Mouse (Mus musculus) MEL-GATA-1-ER (cell line): ENCODE measurements around the gene Ogg1.

Experiments
- DNase-seq: peaks from one replicate; pipeline ENCODE4 v3.0.0-alpha.2; 2012; ENCODE audit warnings: low read depth; ENCODE audit errors: extremely low read depth

The Ogg1 gene

DNA sequence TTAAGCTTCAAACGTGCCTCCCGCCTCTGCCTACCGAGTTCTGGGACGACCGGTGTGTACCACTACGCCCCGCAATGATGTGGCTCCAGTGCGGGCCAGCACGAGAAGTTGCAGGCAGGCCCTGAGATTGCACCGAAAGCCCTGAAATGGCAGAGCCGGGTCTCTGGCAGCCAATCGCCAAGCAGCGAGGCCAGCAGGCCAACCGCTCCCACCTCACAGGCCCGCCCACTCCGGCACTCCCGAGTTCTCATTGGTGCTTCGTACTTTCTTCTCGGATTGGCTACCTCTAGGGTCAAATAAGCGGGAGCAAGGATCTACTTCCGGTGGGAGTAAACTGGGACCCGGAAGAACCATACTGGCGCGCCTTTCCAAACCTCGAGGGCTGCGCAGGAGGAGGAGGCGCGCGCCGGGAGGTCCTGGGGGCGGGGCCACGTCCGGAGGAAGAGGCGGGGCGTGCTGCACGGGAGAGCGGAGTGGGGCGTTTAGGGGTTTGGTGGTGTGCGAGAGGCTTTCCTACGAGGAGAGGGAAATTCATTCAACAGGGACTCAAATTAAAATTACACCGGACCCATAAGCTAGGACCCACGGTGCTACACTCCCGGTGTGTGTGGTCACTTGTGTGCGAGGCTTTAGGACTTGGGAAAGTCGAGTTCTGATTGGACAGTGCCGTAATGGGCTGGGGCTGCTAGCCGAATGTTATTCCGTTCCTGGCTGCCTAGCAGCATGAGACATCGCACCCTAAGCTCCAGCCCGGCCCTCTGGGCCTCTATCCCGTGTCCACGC, at the start of gene Ogg1:
TSS of gene Ogg1 (plus strand) at position 440 of the 783 bp plus-strand sequence.
- DNase-seq, result peak; percentile 99

DNA sequence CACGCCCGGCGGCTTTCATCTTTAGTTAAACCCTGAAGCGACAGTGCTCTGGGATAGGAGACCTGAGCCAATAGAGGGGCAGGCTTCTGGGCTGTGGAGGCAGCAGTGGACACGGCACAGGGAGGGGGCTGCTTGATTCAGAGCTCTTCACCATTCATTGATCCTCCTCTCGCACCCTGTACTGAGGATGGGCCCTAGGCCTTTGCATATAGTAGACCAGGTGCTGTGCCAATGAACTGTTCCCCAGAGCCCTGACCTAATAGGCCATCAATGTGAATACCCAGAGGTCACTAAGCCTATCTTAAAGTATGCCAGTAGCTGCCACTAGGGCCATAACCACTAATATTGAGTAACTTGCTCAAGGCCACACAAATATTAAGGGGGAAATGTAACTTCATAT, 45.1 kb upstream of the Ogg1 start:
- DNase-seq, result no peak

DNA sequence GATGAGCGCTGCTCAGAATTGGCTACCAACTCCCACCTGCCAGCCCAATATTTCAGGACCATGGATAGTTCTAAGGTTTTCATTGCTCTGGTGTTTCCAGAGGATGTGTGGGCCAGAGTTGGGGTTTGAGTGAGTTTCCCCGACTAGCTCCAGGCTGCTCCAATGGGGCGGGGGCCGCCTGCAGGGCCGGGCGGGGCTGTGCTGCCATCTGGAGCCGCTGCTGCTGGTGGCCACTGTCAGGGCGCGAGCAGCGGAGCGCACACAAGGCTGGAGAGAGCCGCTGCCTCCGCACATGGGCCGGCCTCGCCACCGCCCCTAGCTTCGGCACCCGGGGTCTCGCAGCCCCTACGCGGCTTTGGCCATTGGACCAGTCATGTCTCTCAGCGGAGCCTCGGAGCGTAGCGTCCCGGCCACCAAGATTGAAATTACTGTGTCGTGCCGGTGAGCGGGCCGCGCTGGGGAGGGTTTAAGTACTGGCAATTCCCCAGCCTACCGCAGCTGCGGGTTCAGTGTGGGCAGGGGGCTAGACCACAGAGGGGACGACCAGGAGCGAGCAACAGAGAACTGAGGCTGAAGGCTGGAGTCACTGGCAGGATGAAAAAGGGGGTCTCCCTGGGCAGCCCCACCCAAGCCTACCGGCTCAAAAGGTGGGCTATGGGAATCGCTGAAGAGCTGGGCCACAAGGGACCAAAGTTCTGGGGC, 44.5 kb upstream of the Ogg1 start, which contains the start of gene Cpne9:
TSS of gene Cpne9 (plus strand) at position 207 of the 702 bp plus-strand sequence.
- no peak for DNase-seq

DNA sequence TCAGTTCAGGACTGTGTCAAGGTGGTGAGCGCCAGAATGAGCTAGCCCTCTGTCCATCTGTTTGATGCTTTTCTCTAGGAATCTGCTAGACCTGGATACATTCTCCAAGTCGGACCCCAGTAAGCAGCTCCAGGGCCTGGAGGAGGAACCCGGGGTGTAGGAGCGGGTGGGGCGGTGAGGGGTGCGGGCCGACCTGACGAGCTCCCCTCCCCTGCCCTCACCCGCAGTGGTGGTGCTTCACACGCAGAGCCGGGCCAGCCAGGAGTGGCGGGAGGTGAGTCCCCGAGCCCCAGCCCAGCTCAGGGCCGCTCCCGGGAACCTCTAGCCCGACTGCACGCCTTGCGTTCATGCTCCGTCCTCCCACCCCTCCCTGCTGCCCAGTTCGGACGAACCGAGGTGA, 43.8 kb upstream of the Ogg1 start:
- DNase-seq, result no peak

DNA sequence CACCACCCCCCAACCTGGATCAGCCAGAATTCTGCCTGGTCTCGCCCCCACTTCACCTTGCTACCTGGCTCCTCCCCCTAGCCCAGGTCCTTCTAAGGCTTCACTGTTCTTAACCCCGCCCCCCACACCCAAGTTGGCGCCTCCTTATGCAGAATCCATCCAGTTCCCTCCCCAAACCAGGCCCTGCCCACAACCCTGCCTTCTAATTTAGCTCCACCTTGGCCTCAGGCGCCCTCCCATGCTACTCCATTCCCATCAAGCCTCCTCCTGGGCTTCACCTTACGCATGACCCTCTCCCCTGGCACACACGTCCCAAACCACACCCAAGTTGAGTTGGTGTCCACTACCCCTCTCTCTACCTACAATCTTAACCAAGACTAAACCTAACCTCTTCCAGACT, 43.3 kb upstream of the Ogg1 start:
- DNase-seq, result no peak

DNA sequence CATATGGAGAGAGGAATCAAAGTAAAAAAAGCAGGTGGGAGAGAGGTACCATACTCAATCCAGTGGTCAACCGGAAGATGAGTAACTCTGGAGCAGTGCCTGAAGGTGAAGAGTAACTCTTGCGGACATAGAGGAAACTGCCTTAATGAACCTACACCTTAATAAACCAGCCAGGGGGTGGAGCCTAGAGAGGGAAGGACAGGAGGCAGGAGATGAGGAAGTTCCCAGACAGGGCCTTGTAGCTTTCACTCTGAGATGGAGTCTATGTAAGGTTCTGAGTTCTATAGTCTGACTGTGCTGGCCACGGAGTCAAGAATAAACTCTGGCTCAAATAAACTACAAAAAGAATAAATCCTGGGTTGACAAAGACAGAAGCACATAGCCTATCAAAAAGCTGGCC, 41.8 kb upstream of the Ogg1 start:
- peak; percentile 63 for DNase-seq

DNA sequence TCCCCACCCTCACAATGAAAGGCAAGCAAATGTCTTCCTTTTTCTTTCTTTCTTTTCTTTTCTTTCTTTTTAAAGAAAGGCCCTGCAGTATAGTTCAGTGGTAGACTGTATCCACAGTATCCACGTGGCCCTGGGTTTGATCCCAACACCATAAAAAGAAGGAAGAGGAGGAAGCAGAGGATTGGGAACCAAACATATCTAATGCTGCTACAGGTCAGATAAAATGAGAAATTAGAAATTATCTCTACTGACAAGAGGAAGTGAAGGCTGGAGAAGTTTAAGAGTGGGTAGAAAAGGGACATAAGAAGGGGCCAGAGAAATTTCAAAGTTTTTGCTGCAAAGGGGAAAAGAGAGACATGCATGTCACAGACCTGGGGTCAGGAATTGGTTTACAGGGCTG, 40.5 kb upstream of the Ogg1 start:
- DNase-seq, result peak; percentile 52

DNA sequence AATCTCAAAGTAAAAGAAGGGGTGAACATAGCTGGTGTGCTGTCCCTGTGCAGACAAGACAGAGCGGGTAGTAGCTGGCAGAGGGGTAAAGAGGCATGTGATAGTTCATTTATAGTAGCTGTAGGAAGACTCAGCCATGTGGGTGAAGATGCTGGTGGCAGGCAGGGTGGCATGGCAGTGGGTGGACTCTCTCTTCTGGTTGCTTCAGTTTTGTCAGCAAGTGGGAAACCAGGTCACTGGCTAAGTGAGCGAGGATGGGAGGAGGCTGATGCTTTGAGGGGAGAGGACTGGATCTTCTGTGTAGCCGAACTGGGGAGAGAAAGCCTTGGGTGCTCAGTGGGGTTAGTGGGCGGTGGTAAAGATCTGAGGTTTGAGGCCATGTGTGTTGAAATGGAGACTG, 39.5 kb upstream of the Ogg1 start:
- DNase-seq, result no peak

DNA sequence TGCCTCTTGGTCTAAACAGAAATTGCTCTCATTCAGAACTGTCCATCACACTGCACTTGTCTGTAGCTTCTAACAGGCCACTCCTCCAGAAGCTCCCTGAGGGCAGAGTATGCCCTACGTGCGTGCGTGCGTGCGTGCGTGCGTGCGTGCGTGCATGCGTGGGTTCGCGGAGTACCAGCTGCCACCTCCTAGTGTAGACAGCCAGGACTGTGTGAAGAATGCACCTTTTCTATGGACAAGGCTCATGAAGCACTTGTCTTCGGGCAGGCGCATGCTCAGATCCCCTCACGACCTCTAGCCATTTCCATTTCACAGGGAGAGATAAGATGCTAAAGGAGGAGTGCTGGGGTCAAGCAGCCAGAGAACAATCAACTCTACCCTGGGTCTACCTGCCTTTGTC, 37.4 kb upstream of the Ogg1 start:
- no peak for DNase-seq

DNA sequence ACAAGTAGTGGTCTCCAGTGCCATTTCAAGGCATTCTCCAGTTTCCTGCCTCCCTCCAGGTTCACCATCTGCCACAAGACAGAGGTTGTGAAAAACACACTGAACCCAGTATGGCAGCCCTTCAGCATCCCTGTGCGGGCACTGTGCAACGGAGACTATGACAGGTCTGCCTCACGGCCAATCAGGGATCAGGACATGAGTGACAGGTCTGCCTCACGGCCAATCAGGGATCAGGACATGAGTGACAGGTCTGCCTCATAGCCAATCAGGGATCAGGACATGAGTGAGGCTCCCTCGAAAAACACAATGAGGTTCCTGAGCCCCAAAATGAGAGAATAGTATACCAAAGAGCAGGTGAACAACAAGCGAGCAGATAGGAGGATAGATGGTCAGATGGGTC, 36.4 kb upstream of the Ogg1 start:
- DNase-seq, result no peak

DNA sequence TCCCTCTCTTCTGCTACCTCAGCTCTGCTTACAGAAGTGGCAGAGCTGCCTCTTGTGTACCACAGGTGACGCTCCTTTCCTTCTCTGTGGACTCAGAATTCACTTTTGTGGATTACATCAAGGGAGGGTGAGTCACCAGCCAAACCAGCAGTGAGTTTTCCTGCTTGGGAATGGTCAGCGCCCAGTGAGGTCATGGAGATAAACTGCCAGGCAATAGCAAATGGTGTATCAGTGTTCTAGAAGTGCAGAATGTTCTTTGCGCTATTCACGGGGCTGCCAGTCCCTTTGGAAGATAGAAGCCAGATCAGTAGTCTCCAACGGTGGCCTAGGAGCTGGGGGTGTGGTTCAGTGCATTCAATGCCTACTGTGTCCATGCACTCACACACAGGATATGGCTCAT, 33.8 kb upstream of the Ogg1 start:
- DNase-seq, result no peak

DNA sequence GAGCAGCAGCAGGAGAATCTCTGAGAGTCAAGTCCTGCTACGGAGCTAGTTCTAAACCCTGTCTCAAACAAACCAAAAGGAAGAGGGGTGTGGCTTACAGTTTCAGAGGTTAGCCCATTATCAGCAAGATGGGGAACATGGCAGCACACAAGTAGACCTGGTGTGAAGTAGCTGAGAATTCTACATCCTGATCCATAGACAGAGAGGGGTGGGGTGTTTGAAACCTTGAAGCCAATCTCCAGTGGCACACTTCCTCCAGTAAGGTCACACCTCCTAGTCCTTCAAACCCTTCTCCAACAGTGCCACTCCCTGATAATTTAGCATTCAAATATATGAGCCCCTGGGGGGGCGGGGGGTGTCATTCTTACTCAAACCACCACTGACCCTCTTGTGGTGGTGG, 30.7 kb upstream of the Ogg1 start:
- no peak for DNase-seq

DNA sequence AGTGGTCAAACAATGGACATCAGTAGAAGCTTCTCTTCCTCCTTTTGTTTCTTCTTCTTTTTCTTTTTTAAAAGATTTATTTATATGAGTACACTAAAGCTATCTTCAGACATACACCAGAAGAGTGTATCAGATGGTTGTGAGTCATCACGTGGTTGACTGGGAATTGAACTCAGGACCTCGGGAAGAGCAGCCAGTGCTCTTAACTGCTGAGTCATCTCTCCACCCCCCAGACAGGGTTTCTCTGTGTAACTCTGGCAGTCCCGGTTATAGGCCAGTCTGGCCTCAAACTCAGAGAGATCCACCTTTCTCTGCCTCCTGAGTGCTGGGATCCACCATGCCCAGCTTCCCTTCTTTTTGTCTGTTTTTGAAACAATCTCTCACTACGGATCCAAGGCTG, 30.1 kb upstream of the Ogg1 start:
- DNase-seq, result no peak

DNA sequence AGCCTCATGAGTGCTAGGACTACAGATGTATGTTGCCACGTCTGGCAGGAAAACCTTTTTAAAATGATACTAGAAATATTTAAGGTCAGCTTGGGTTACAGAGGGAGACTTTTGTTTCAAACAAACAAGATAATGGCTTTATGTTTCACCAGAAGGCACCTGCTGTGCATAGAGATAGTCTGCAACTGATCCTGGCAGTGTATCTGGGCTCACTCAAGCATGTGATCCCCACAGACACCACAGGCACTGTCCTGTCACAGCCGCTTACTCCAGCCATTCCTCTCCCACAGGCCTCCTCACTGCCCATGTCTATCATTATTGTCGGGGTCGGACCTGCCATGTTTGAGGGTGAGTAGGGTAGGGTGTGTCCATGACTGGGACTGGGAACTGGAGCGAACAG, 25.4 kb upstream of the Ogg1 start:
- no peak for DNase-seq

DNA sequence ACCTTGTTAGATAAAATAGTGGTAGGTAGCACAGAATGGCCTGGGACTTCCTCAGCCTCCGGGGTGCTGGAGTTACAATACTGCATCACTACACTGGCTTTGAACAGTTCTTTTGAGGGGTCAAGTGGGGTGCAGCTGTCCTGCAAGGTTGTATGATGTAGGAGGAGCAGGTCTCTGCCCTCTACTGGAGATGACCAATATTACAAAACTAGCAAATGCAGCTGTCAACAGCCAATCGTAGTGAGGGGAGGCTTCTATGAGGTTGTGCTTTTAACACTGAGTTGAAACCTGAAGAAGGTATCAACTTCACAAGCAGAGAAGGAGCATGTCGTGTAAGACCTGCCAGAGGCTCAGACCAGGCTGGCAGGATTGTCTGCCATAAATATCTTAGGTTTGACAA, 24.5 kb upstream of the Ogg1 start:
- DNase-seq, result no peak

DNA sequence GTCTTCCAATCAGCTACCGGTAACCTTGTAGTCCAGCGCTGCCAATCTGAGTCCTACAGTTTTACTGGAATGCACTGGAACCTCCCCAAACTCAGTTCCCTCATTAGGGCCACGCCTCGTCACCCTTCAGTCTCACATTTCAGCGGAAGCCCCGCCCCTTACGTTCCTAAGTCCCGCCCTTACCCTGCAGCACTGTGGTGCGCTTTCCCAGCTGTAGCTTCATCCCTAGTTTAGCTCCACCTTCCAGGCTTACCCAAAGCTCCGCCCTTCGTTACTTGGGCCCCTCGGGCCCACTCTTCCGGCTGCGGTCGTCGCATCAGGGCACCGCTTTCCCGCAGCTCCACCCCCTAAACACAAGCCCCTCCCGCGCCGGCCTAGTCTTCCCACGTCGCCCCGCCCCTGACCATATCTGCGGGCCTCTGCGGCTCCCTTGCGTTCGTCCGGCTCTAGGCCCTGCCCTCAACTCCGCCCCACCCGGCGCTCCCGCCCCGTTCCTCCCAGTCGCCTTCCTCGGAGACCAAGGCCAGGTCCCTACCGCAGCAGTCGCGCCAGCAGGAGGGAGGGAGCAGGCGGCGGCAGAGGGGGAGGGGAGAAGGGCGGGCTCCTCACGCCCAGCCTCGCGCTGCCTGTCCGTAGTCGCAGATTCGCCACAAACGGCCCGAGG, 20.3 kb upstream of the Ogg1 start:
- peak; percentile 97 for DNase-seq

DNA sequence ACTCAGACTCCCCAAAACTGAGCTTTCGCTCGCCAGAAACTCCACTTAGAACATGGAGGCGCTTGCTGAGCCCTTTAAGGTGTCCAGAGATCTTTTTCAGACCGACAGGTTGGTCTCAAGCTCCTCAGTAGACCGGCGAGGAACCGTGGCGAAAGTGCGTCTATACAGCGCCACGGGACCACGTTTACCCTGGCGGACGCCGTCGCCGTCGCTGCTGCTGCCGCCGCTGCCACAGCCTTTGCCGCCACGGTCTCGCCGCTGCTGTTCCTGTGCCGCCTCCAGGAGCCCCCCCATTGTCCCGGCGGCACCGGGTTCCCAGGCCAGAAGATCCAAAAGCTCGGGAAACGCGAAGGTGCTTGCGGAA, 19.8 kb upstream of the Ogg1 start, which contains the start of gene Brpf1:
TSS of gene Brpf1 (plus strand) at position 152 of the 364 bp plus-strand sequence.
- no peak for DNase-seq

DNA sequence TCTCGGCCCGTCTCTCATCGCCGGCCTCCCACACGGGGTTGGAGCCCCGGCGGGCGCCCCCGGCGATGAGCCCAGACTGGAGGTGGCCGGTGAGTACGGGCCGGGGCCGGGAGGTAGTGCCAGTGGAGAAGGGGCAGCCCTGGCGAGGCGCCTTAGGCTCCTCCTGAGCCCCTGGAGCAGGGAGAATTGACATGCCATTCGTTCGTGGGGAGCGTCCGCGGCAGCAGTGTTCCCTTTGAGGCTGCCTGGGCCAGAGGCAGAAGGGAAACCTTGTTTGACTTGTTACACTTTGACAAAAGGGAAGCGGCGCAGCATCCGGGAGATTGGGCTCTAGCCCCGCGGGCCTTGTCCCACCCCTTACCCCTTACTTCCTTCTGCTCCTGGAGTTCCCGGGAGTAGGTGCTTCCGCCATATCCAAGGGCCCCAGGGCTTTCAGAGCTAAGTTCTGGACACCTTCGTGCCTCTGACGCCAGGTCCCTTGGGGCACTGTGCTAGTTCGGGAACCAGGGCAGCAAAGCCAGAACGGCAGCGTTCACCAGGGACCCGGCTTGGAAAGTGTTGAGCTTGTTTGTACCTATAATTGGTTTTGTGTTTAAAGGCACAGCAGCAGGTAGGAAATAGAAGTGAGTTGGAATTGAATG, 19.2 kb upstream of the Ogg1 start:
- peak; percentile 59 for DNase-seq

DNA sequence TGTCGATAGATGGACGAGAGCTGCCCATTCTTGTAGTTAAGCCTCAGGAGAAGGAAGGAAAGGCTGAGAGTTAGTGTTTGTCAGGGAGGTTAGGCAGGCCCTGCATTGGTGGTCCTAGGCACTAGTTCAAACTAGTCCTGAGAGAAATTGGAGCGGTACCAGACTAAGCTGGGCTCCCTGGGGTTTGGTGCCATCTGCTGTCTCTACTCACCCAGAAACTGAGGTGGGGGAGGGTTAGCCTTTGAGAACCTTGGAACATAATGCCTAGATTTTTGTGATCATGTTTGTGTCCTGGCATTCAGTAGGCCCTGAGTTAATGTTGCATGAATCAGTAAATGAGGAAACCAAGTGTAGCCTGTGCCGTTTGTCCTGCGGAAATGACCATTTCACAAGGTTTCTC, 18.6 kb upstream of the Ogg1 start:
- DNase-seq, result no peak

DNA sequence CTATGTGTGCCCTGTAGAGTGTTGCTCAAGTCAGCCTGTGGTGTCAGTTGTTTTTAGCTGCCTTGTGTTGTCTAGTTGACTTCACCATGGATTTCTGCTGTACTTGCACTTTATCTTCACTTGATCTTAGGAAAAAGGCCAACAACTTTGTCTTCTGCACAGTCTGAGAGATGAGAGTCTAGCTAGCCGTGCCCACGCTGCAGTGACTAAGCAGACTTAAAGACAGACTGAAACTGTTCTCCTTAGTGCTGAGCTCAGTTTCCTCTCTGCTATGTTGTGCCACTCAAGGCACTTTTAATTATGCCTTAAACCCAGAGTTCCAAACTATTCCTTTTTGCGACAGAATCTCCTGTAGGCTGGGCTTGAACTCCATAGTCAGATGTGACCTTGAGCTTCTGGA, 10.8 kb upstream of the Ogg1 start:
- no peak for DNase-seq

DNA sequence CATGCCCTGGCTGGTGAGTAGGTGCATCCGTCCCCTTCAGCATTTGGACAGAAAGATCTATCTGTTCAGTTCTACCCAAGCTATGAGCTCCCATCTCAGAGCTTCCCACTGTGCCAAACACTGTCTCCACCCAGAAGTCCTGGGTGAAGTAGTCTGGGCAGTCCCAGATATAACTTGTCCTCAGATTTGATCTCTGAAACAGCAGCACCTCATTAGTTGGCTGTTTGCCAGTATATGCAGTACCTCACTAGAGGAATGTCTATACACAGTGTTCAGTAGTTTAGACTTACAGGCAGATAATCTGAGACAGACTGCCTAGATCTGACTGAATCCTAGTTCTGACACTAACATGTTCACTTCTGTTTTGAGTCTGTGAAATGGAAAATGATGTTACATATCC, 2.6 kb downstream of the Ogg1 start:
- no peak for DNase-seq

DNA sequence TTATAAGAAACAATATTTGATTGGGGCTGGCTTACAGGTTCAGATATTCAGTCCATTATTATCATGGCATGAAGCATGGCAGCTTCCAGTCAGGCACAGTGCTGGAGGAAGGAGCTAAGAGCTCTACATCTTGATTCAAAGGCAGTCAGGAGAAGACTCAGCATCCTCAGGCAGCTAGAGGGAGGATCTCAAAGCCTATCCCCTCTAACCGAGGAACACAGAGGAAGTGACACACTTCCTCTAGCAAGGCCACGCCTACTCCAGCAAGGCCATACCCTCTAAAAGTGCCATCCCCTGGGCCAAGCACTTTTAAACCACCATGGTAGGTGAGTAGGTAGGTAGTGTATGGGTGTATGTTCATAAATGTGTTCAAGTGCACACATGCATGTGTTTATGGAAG, 3.8 kb downstream of the Ogg1 start:
- peak; percentile 80 for DNase-seq
